Mouse (Mus musculus) lung, adult 2 months (tissue): Measurements from ENCODE around the gene Eif3i.
A peak's percentile ranks its signal among the peaks of the same experiment; 100 is the strongest.

Experiments used
- CTCF ChIP-seq: fragments of 200-500 bp; IDR thresholded peaks from 2 replicates; pipeline ENCODE4 v1.5.1; 2011; ENCODE audit warnings: mild to moderate bottlenecking, low read length, control low read depth; ENCODE audit not compliant: insufficient read depth
- POLR2A ChIP-seq: fragments of 200-500 bp; IDR thresholded peaks from 2 replicates; pipeline ENCODE4 v1.6.1; 2011; ENCODE audit warnings: low read depth, mild to moderate bottlenecking, control low read depth, low read length, borderline replicate concordance; ENCODE audit errors: extremely low read depth

- no peak for TF ChIP-seq CTCF
- peak; percentile 81; the same call in 1 of the 2 replicates for TF ChIP-seq POLR2A
Measured at GRCm38 (mm10) chr4:129624281-129625028, 24.0 kb upstream of the Eif3i start.
